Mouse (Mus musculus) MEL (cell line): ENCODE measurements around the gene Slc38a4. TPM values are rescaled to one million over a fixed set of nuclear protein-coding genes. Genes with fewer than 3 reads are reported as not detected.

Experiments
- DNase-seq: peaks from one replicate; pipeline ENCODE4 v3.0.0; 2011; ENCODE audit warnings: low read depth, low spot score
- H3K27ac ChIP-seq: 2 replicates; pipeline ENCODE4 v1.5.1; 2012; ENCODE audit warnings: low read depth, mild to moderate bottlenecking, control low read depth, low read length, moderate library complexity; ENCODE audit not compliant: control insufficient read depth
- H3K27me3 ChIP-seq, 2 experiments: fragments of 150-350 bp in 1 of 2; sonication (generic) in 1 of 2; 2 replicates each; pipeline ENCODE4 v1.6.1; 2012; ENCODE audit warnings: low read length in 2 of 2, mild to moderate bottlenecking in 2 of 2, improper control_type of control experiment in 1 of 2, moderate library complexity in 1 of 2; ENCODE audit not compliant: insufficient read depth in 2 of 2, control insufficient read depth in 1 of 2
- H3K36me3 ChIP-seq, 2 experiments: 2 replicates each; pipeline ENCODE4 v1.6.1; 2012 to 2014; ENCODE audit warnings: low read length in 2 of 2, improper control_type of control experiment in 1 of 2, inconsistent platforms in 1 of 2, mild to moderate bottlenecking in 1 of 2; ENCODE audit not compliant: insufficient read depth in 2 of 2, control insufficient read depth in 1 of 2
- H3K4me1 ChIP-seq, 2 experiments: fragments of 150-350 bp in 1 of 2; sonication (generic) in 1 of 2; 2 replicates each; pipeline ENCODE4 v1.6.1; 2012; ENCODE audit warnings: low read length in 2 of 2, improper control_type of control experiment in 1 of 2, mild to moderate bottlenecking in 1 of 2; ENCODE audit not compliant: insufficient read depth in 2 of 2, control insufficient read depth in 1 of 2
- H3K4me3 ChIP-seq, 2 experiments: fragments of 150-350 bp in 1 of 2; sonication (generic) in 1 of 2; 2 replicates each; pipeline ENCODE4 v1.5.1; 2012; ENCODE audit warnings: low read depth in 2 of 2, low read length in 2 of 2, mild to moderate bottlenecking in 2 of 2, moderate library complexity in 2 of 2, control low read depth in 1 of 2, improper control_type of control experiment in 1 of 2; ENCODE audit not compliant: control insufficient read depth in 1 of 2, insufficient read depth in 1 of 2
- H3K79me2 ChIP-seq: 2 replicates; pipeline ENCODE4 v1.6.1; 2012; ENCODE audit warnings: mild to moderate bottlenecking, low read length, moderate library complexity; ENCODE audit not compliant: control insufficient read depth, poor library complexity, insufficient read depth
- H3K9ac ChIP-seq: 2 replicates; pipeline ENCODE4 v1.6.1; 2012; ENCODE audit warnings: low read depth, mild to moderate bottlenecking, control low read depth, low read length, moderate library complexity; ENCODE audit not compliant: control insufficient read depth, poor library complexity, severe bottlenecking
- H3K9me3 ChIP-seq: fragments of 150-350 bp; sonication (generic); replicated peaks from 2 replicates; pipeline ENCODE4 v1.6.1; 2012; ENCODE audit warnings: mild to moderate bottlenecking, low read length, improper control_type of control experiment, moderate library complexity; ENCODE audit not compliant: insufficient read depth
- CTCF ChIP-seq, 3 experiments: IDR thresholded peaks in 2 of 3; conservative IDR thresholded peaks in 1 of 3; 2 replicates each; pipeline ENCODE4 v1.5.1; 2011 to 2012; ENCODE audit warnings: low read length in 3 of 3, low read depth in 2 of 3, mild to moderate bottlenecking in 2 of 3, improper control_type of control experiment in 1 of 3, inconsistent platforms in 1 of 3, mixed read lengths in 1 of 3, moderate library complexity in 1 of 3; ENCODE audit not compliant: control insufficient read depth in 1 of 3, insufficient read depth in 1 of 3, poor library complexity in 1 of 3, severe bottlenecking in 1 of 3
- E2F4 ChIP-seq: IDR thresholded peaks from 2 replicates; pipeline ENCODE4 v1.6.1; 2011; ENCODE audit warnings: low read depth, low read length, improper control_type of control experiment, borderline replicate concordance
- ELF1 ChIP-seq: IDR thresholded peaks from 2 replicates; pipeline ENCODE4 v1.6.1; 2014; ENCODE audit warnings: low read depth, mild to moderate bottlenecking, inconsistent platforms, low read length, improper control_type of control experiment, moderate library complexity
- ETS1 ChIP-seq: IDR thresholded peaks from 2 replicates; pipeline ENCODE4 v1.6.1; 2012; ENCODE audit warnings: low read depth, mild to moderate bottlenecking, inconsistent platforms, low read length, improper control_type of control experiment, moderate library complexity
- HCFC1 ChIP-seq: IDR thresholded peaks from 2 replicates; pipeline ENCODE4 v1.6.1; 2012; ENCODE audit warnings: low read depth, mild to moderate bottlenecking, inconsistent platforms, low read length, improper control_type of control experiment, moderate library complexity
- KAT2A ChIP-seq: conservative IDR thresholded peaks from 2 replicates; pipeline ENCODE4 v1.6.1; 2012; ENCODE audit warnings: low read depth, low read length, improper control_type of control experiment, inconsistent platforms
- MEF2A ChIP-seq: IDR thresholded peaks from 2 replicates; pipeline ENCODE4 v1.6.1; 2014; ENCODE audit warnings: low read depth, mild to moderate bottlenecking, inconsistent platforms, low read length, improper control_type of control experiment; ENCODE audit not compliant: poor library complexity, insufficient replicate concordance, severe bottlenecking; ENCODE audit errors: extremely low read depth
- MXI1 ChIP-seq: IDR thresholded peaks from 2 replicates; pipeline ENCODE4 v1.6.1; 2011; ENCODE audit warnings: mild to moderate bottlenecking, low read depth, low read length, improper control_type of control experiment
- MYB ChIP-seq: IDR thresholded peaks from 2 replicates; pipeline ENCODE4 v1.6.1; 2011; ENCODE audit warnings: mild to moderate bottlenecking, low read depth, low read length, improper control_type of control experiment
- NELFE ChIP-seq: IDR thresholded peaks from 2 replicates; pipeline ENCODE4 v1.6.1; 2011; ENCODE audit warnings: low read depth, low read length, improper control_type of control experiment
- NRF1 ChIP-seq: IDR thresholded peaks from 2 replicates; pipeline ENCODE4 v1.6.1; 2014; ENCODE audit warnings: low read depth, mild to moderate bottlenecking, inconsistent platforms, low read length, improper control_type of control experiment, moderate library complexity; ENCODE audit not compliant: poor library complexity, insufficient read depth, severe bottlenecking
- RCOR1 ChIP-seq: IDR thresholded peaks from 2 replicates; pipeline ENCODE4 v1.6.1; 2012; ENCODE audit warnings: low read depth, mild to moderate bottlenecking, inconsistent platforms, low read length, improper control_type of control experiment
- SIN3A ChIP-seq: IDR thresholded peaks from 2 replicates; pipeline ENCODE4 v1.6.1; 2012; ENCODE audit warnings: low read length, improper control_type of control experiment, inconsistent platforms
- TAL1 ChIP-seq: IDR thresholded peaks from 2 replicates; pipeline ENCODE4 v1.6.1; 2012; ENCODE audit warnings: mild to moderate bottlenecking, inconsistent platforms, low read length, moderate library complexity, mixed read lengths
- ZKSCAN1 ChIP-seq: IDR thresholded peaks from 2 replicates; pipeline ENCODE4 v1.6.1; 2012; ENCODE audit warnings: low read depth, mild to moderate bottlenecking, inconsistent platforms, low read length, improper control_type of control experiment, moderate library complexity
- ZNF384 ChIP-seq: IDR thresholded peaks from 2 replicates; pipeline ENCODE4 v1.6.1; 2012; ENCODE audit warnings: low read depth, mild to moderate bottlenecking, inconsistent platforms, low read length, improper control_type of control experiment
- polyA plus RNA-seq, 2 experiments: library from polyadenylated mRNA; stranded (reverse) in 1 of 2; unstranded in 1 of 2; fragments of >175 nt in 1 of 2; fragments of >200 nt in 1 of 2; gene quantifications; 2 replicates each; pipeline versions ENCODE4 v1.2.1 to v1.2.4; 2012; ENCODE audit warnings: low replicate concordance in 2 of 2, low read depth in 1 of 2; ENCODE audit not compliant: insufficient read length in 2 of 2, insufficient read depth in 1 of 2, missing spikeins in 1 of 2
- total RNA-seq: library from RNA; depleted of rRNA; stranded (reverse); fragments of 300-350 nt; gene quantifications from 2 replicates; pipeline ENCODE4 v1.2.3, GENCODE M21; 2012

The Slc38a4 gene
- total and polyA plus RNA-seq, 3 experiments, result not detected

- no peaks in the 10 kb centered on the region for H3K4me1 ChIP-seq
- no peaks in the 10 kb centered on the region for H3K79me2 ChIP-seq
- TF ChIP-seq ZKSCAN1 (no peak), E2F4 (no peak), ZNF384 (no peak), ETS1 (no peak), SIN3A (no peak), MEF2A (no peak), RCOR1 (no peak)
- no peaks in the 10 kb centered on the region for H3K36me3 ChIP-seq
- H3K9me3 ChIP-seq, result no peaks in the 10 kb centered on the region
- H3K4me3 ChIP-seq, result no peak overlapping the region
- DNase-seq, result no peak
- no peaks in the 10 kb centered on the region; a peak in 1 of 4 replicates for H3K27me3 ChIP-seq
- H3K27ac ChIP-seq, result no peak overlapping the region
- H3K9ac ChIP-seq, result no peak overlapping the region
Measured at GRCm38 (mm10) chr15:97041182-97041581, 14.6 kb downstream of the Slc38a4 start.

- Histone ChIP-seq H3K79me2 (no peaks in the 10 kb centered on the region), H3K4me3 (no peak overlapping the region), H3K27ac (no peak overlapping the region), H3K9me3 (no peaks in the 10 kb centered on the region), H3K36me3 (no peaks in the 10 kb centered on the region), H3K4me1 (no peaks in the 10 kb centered on the region), H3K27me3 (peaks cover 0 to 4% of the 10 kb centered on the region in 2 experiments; a peak in 2 of 4 replicates), H3K9ac (no peak overlapping the region)
- DNase-seq, result no peak
- TF ChIP-seq RCOR1 (no peak), HCFC1 (no peak), KAT2A (no peak), NELFE (no peak), ELF1 (no peak), MXI1 (no peak), CTCF (IDR thresholded peaks at IDR 0.05 in 2 of 3, conservative IDR thresholded peaks at IDR 0.05 in 1 of 3; ENCODE audit: control insufficient read depth in 1 of 3, insufficient read depth in 1 of 3, low read depth in 2 of 3, low read length in 3 of 3, poor library complexity in 1 of 3, severe bottlenecking in 1 of 3) (no peak)
Measured at GRCm38 (mm10) chr15:97037710-97038109, 18.0 kb downstream of the Slc38a4 start.

GRCm38 (mm10) chr15:97035892-97036291 lies 19.9 kb downstream of the Slc38a4 start:
- no peaks in the 10 kb centered on the region for H3K9me3 ChIP-seq
- H3K9ac ChIP-seq, result no peak overlapping the region
- no peak for DNase-seq
- no peak overlapping the region for H3K27ac ChIP-seq
- H3K4me3 ChIP-seq, result no peak overlapping the region
- TF ChIP-seq ZKSCAN1 (no peak), RCOR1 (no peak), MYB (no peak), TAL1 (no peak), NRF1 (no peak)
- peaks cover 0 to 4% of the 10 kb centered on the region in 2 experiments; a peak in 2 of 4 replicates for H3K27me3 ChIP-seq
- H3K36me3 ChIP-seq, result no peaks in the 10 kb centered on the region
- no peaks in the 10 kb centered on the region for H3K79me2 ChIP-seq
- no peaks in the 10 kb centered on the region for H3K4me1 ChIP-seq
